Mouse (Mus musculus) G1E-ER4 (cell line): ENCODE data around the gene Uqcr10. TPM values are rescaled to one million over a fixed set of nuclear protein-coding genes. Genes with fewer than 3 reads are reported as not detected.

ENCODE experiments used
- GATA1 ChIP-seq: IDR thresholded peaks from one replicate; pipeline ENCODE4 v1.8.0; 2012; ENCODE audit warnings: low read length, inconsistent platforms
- polyA plus RNA-seq: library from polyadenylated mRNA; stranded (reverse); fragments of >175 nt; gene quantifications from 2 replicates; pipeline ENCODE4 v1.2.3, GENCODE M21; 2012

The Uqcr10 gene
- polyA plus RNA-seq, 1 experiment: 39.5 TPM

DNA sequence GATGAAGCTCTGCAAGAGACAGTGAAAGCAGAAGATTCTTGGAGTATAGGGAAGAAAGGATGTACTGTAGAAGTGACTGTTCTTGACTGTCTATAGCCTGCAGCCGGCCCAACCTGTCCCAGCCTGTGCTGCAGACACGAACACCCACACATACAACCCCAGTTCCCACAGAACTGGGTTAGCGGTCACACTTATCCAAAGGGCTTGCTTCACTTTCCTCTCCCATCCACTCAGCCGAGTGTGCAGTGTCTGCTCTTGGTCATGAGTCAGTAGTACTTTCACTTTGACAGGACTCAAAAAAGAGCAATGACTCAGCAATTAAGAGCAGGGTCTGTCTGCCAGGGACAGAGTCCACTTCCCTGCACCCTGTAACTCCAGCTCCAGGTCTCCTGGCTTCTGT, 42.8 kb downstream of the Uqcr10 start:
- no peak for TF ChIP-seq GATA1

- TF ChIP-seq GATA1: no peak
Measured at GRCm38 (mm10) chr11:4660309-4661025, 43.7 kb downstream of the Uqcr10 start.

- no peak for TF ChIP-seq GATA1
Measured at GRCm38 (mm10) chr11:4659818-4660217, 44.3 kb downstream of the Uqcr10 start.

Other genes with a start within 250 kb of the Uqcr10 start
- 20.9 and 24.2 TPM in 2 replicates for gene Mtmr3, start 109.5 kb downstream of the Uqcr10 start, polyA plus RNA-seq
- gene Gm11032, start 84.3 kb downstream of the Uqcr10 start, polyA plus RNA-seq: not detected in 2 replicates
- 55.8 and 57.4 TPM in 2 replicates for gene Ascc2, start 66.6 kb downstream of the Uqcr10 start, polyA plus RNA-seq
- 83.6 and 121 TPM in 2 replicates for gene Zmat5, start 336 bp upstream of the Uqcr10 start, polyA plus RNA-seq
- gene Cabp7, start 42.4 kb upstream of the Uqcr10 start, polyA plus RNA-seq: 0.03 and 0.08 TPM in 2 replicates
- gene Nf2, start 145.2 kb upstream of the Uqcr10 start, polyA plus RNA-seq: 74.0 and 79.6 TPM in 2 replicates
- 16.4 and 18.0 TPM in 2 replicates for gene Nipsnap1, start 169.6 kb upstream of the Uqcr10 start, polyA plus RNA-seq
- gene Thoc5, start 191.0 kb upstream of the Uqcr10 start, polyA plus RNA-seq: 4.3 and 9.9 TPM in 2 replicates
- 66.7 and 95.2 TPM in 2 replicates for gene Nefh, start 243.7 kb upstream of the Uqcr10 start, polyA plus RNA-seq